Mouse (Mus musculus) spleen, adult 2 months (tissue): ENCODE data around the gene Gpr146.

Experiments
- CTCF ChIP-seq: fragments of 200-500 bp; IDR thresholded peaks from 2 replicates; pipeline ENCODE4 v1.5.1; 2011; ENCODE audit warnings: mild to moderate bottlenecking, inconsistent platforms; ENCODE audit not compliant: insufficient read depth, insufficient read length, insufficient replicate concordance; ENCODE audit errors: extremely low read depth
- POLR2A ChIP-seq: fragments of 200-500 bp; IDR thresholded peaks from 2 replicates; pipeline ENCODE4 v1.6.1; 2011; ENCODE audit warnings: low read depth, low read length, inconsistent platforms

DNA sequence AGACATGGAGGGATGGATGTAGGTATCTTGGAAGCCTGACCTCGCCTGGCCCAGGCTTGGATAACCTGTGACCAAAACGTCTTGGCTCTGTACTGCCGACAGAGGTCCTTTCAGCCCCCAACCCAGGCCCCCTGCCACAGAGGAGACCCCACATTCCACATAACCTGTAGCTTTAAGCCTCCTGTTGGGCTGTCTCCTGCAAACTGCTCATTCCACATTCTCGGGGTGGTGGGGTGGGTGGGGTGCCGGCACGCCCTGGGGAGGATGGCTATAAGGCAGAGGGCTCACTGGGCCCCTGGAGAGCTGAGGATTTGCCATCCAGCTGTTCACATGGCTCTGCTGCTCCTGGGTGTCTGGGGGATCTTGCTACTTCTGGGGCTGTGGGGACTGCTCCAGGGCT, 25.2 kb upstream of the Gpr146 start, which contains the start of gene Cyp2w1:
- TF ChIP-seq POLR2A (no peak), CTCF (no peak)
